Mouse (Mus musculus): ENCODE data around the gene Ccdc184. TPM values are rescaled to one million over a fixed set of nuclear protein-coding genes. Genes with fewer than 3 reads are reported as not detected.
A peak's percentile ranks its signal among the peaks of the same experiment; 100 is the strongest.

The Ccdc184 gene
- total RNA-seq, 4 experiments from 2014 or later = 9.8 to 11.9 (median 10.6) TPM

DNA sequence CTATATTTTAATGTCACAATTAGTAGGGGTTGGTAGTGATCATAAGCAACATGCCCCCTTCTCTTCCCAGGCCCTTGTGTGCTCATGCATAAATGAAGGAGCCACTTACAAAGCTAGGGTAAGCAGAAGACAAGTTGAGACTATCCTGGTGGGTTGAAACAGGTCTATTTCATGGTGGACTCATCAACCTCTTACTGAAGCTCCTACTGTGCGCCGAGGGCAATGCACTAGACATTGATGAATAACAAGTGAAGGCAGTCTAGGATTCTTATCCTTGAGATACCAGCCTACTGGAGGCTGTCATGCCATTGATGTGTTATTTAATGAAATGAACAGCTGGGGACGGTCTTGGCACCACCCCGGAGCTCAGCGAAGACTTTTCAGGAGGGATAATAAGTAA lies 11.7 kb upstream of the Ccdc184 start:
- DNase-seq (ENCODE audit: low spot score in 2 of 2) = no peak

DNA sequence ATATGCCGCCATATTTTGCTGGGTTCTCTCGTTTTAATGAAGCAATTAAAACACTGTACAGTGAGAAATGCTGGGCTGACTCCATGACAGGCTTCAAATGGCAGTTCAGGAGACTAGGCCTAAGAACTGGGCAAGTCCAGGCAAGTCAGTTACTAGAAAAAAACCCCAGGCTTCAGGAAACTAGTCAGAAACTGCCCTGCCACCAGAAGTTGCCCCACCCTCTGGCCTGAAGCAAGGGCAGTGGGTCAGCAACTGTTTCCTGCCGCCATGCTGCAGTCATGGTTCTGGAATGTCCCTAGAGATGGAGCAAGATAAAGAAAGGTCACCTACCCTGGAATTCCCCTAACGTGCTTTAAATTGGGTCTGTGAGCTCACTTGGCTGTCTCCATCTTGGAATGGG lies 11.0 kb upstream of the Ccdc184 start:
- no peak for DNase-seq (ENCODE audit: low spot score in 2 of 2)

DNA sequence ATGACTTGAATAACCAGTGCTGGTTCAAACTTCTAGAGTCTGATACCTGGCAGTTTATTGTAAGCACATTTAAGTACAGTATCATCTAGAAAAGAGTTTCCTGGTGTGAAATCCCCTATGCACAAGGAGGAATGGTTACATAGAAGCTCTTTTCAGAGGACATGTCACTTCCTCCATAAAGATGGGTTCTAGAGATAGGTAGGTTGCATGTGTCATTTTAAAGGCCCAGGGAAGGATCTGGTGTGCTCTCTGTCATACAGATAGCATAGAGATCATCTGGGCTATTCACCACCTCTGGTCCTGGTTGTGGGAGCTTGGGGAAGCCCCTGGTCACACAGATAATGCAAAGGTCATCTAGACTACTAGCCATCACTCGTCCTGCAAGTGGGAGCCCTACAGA lies 9.7 kb upstream of the Ccdc184 start:
- no peak for DNase-seq (ENCODE audit: low spot score in 2 of 2)

DNA sequence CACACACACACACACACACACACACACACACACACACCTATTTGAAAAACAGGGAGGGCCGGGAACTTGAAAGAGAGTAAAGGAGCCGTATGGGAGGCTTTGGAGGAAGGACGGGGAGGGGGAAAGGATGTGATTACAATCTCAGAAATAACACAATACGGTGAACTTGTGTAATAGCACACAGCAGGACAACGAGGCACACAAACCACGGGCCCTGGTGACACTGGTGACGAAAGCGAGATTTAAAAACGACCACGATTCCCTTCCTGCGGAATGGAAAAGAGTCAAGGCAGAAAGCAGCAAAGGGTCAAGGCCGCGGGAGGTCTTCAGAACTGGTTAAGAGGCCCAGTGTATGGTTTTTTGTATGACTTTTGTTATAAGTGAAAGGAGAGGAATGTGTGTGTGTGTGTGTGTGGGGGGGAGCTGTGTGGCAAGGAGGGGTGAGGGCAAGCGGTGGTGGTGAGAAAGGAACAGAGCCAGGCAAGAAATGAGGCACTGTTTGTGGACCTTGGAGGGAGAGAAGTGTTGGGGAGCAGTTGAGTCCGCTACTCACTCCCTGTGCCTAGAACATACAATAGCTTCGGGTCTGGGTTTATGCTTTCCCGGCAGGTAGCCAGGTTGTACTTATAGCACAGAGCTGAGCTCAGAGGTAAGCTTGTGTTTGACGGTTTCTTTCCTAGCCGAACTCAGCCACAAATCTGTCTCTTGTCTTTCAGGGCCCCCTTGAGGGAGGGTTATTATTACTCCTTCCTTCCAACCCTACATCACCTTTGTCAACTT lies 5.7 kb upstream of the Ccdc184 start:
- DNase-seq (ENCODE audit: low spot score in 2 of 2) = no peak

DNA sequence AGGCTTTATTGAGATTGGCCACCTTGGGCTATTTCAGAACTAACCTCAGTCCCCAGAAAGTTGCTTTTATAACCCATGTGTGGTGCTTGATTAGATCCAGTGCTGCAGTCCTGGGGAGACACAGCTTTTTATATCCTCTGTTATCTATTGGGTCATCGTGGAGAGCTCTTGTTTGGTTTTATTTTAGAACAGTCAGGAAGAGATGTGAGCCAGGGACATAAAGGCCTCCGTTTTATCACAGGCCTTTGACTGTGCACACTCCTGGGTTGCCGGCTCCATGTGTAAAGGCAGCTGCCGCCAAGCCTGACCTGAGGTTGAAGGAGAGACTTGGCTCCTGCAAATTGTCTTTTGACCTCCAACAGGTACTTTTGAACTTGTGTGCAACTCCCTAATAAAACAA lies 4.4 kb upstream of the Ccdc184 start:
- DNase-seq (ENCODE audit: low spot score in 2 of 2) = no peak

DNA sequence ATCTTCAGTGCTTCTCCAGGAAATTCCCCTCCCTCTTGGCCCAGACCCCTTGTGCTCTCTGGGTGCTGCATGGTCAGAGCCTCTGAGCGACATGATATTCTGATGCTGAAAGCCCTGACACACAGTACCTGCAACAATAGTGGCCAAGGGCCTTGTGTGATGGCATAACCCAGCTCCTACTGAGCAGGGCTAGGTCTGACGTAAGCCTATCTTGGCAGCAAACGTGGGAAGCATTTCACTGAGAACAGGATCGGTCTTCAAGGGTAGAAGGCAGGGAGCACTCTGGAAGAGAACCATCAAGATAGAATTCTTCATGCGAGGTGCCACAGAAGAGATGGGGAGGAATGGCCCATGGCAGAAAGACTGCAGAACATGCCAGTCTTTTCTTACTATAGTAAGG lies 1.4 kb upstream of the Ccdc184 start, which contains the start of gene Asb8:
TSS of gene Asb8 (minus strand) at position 101 of the 400 bp plus-strand sequence.
- no peak for DNase-seq (ENCODE audit: low spot score in 2 of 2)

DNA sequence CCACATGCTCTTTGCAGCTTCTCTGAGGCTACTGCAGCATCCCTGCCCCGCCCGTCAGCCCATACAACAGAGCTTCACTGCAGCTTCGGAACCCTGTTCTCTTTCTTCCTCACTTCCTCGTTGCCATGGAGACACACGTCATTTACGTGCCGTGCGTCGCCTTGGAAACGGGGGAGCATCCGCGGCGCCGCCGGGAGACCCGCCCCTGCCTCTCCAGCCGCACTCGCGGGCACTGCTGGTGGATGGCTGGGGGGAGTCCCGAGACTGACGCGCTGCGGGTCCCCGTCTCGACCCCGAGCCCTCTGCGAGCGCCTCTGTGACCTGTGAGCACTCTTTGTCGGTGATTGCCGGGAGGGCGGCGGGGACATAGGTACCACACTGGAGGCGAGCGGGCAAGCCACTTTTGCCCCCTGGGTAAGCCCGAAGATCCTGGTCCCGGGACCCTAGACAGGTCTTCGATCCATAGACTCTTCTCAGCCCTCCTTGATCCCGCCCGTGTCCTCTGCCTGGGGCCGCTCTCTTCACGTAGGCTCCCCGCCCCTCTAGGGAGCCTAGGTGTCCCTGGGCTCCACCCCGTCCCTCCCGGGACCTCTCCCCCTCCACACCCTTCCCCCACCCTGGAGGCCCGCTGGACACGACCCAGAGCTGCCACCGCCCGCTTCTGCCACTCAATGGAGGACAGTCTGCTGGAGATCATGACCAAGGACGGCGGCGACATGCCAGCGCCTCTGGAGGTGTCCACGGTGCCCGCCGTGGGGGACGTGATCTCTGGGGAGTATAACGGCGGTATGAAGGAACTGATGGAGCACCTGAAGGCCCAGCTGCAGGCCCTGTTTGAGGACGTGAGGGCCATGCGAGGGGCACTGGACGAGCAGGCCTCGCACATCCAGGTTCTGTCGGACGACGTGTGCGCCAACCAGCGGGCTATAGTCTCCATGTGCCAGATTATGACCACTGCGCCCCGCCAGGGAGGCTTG lies 975 bp downstream of the Ccdc184 start:
- peak; percentile 89 to 90 for DNase-seq (ENCODE audit: low spot score in 2 of 2)

DNA sequence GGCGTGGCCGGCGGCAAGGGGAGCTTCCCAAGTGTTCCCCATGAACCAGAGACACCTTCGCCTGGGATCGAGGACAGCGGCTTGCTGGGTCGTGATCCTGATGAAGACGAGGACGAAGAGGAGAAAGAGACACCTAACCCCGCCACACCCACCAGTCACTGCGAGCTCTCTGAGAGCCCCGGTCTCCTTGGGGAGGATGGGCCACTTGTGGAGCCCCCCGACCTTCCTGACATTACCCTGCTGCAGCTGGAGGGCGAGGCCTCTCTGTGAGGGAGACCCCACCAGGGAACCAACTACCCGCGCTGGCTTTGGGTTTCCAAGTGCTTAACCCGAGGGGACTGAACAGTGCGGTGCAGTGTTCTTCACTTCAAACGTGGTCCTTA lies 1.7 kb downstream of the Ccdc184 start:
- DNase-seq (ENCODE audit: low spot score in 2 of 2) = no peak

DNA sequence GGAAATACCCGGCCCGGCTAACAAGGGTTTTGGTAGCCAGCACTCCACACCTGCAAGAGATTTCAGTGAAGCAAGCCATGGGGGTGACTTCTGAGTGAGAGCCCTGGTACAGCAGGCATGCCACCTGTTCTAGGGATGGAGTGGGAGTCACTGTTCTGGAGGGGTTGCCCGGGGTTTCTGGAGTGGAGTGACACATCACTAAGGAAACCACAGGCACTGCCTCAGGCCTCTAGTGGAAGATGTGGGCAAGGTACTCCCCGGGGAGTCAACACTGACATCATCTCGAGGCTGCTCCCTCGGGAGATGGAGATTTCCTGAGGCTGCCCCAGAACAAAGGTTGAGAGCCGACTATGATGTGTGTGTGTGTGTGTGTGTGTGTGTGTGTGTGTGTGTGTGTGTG lies 3.4 kb downstream of the Ccdc184 start:
- DNase-seq (ENCODE audit: low spot score in 2 of 2) = peak; percentile 58 to 63

DNA sequence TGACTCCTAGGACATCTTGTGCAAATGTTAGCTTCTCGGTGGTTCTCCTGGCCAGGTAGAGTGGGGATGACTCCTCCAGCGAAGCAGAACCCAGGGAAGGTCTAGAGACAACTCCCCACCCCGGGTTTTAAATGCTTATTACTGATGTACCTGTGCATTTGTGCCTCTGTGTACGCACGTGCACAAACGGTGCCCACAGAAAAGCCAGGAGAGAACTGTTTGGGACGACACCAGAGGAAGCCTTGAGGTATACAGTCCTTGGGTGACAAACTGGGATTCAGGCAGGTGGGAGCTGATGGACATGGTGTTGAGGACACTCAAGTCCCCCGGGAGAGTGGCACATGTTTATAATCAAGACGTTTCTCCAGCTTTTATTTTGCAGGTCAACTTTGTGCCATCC lies 4.0 kb downstream of the Ccdc184 start:
- DNase-seq (ENCODE audit: low spot score in 2 of 2) = no peak

DNA sequence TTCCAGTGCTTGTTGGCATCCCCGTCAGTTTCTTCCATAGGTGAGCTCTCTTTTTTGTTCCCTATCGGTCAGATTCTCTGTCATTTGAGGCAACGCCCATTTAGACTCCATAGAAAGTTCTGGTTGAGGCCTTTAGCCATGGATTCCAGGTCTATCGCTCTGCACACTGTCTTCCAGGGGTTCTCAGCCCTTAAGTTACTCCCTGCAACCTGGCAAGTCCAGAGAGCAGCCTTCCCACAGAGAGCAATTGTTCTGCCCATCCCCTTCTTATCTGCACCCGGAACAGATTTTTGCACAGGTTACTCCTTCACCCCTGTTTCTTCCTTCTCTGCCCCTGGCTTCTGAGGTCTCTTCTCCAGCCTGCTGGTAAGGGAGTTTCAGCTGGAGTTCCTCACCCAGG lies 5.2 kb downstream of the Ccdc184 start:
- no peak for DNase-seq (ENCODE audit: low spot score in 2 of 2)

DNA sequence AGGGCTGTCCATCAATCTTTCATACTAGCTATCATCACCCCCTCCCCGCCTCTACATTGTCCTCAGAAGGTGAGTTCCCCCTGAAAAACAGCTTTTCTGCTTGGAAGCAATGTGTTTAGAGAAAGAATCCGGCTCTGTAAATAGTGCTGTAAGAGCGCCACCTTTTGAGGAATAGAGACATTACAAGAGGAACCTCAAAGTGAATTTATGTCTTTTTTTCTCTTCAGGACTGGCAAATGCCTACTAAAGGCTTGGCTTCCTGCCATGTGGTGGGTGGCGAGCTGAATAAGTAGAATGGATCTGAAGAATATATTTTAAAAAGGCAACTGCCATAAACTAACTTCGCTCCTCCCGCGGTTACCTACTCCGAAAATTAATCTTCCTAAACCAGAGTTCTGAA lies 6.9 kb downstream of the Ccdc184 start:
- DNase-seq (ENCODE audit: low spot score in 2 of 2) = peak; percentile 76 to 80

DNA sequence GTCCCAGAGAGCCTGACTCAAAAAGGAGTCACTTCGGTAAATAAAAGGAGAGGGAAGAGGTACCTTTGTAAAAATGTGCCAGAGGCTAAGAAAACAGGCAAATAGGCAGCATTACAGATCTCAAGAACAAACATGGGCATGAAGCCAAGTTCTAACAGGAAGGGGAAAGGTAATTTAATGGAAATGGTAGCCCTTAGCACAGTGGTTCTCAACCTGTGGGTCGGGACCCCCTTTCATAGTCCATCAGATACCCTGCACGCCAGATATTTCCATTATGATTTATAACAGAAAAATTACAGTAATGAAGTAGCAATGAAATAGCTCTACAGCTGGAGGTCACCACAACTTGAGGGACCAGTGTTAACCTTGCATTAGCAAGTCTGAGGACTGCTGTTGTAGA lies 10.4 kb downstream of the Ccdc184 start:
- DNase-seq (ENCODE audit: low spot score in 2 of 2) = no peak

DNA sequence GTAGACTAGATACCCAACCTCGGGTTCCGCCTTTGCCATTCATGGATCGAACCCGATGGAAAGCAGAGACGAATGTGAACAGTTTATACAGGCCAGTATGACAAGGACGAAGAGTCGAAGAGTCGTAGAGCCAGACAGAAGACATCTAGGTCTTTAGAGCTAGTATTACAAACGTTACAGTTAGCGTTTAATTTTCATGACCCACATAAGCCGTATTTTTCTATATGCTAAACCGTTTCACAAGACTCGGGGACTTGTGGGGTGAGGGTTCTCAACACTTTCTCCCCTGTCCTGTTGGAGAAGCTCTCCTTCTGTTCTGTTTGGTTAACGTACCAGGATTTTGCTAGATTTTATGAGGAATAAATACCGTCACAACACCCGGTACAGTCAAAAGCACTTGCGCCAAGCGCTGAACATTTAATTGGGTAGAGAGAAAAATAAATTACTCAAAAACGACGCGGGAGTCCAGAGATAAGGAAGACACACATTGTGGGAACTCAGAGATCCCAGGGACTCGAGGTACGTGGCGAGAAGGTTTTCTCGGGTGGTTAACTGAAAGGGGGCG lies 13.7 kb downstream of the Ccdc184 start:
- DNase-seq (ENCODE audit: low spot score in 2 of 2) = no peak

DNA sequence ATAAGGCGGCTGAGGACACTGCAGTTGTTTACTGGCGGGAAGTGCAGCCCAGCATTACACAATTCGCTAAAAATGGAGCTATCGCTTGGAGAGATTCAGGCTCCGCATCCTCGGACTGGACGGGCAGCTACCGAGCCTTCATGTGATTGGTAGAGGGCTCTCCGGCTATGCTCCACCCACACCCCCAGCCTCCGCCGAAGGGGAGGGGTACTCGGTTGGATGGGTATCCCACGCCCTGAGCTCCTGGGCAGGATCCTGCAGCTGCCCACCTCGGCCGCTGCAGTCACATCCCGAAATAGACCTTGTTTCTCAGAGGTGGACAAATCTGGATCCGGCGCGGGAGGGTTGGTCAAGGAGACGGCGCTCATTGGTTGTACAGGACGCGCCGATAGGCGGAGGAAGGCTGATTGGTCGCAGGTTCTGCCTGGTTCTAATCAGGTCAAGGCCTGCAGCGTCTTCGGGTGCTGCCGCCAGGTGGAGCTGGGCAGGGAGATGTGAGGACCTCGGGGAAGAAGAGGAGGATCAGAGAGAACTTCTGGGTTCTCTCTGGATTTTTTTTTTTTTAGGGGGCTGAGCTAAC lies 14.3 kb downstream of the Ccdc184 start:
- DNase-seq (ENCODE audit: low spot score in 2 of 2) = peak; percentile 90 to 94

DNA sequence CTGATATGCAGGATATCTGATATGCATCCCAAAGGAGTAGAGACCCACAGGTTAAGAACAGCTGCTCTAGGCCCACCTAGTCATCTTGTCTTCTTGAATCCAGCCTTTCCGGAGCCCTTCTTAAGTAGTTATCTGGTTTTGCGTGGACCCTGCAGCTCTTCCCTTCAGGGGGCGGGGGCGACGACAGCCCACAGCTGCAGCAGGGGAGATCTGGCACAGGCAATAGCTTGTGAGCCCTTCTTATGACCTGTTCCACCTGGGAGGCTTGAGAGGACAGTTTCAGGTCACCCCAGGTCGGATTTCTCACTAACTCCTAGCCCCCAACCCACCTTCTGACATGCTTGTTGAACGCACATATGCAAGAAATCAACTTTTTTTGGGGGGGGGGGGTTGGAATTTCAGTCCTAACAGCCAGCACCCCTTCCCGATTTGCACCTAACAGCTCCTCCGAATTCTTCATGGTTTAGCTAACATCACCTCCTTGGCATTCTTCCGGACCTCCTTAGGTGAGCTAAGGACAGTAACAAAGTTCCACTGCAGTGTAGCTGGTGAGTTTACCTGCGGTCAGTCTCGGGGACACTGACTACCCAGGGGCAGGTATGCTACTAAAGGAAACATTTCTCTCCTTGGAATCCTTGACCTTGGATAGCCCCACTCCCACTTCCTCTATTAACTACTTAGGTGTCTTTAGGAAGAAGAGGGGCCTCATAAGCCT lies 15.1 kb downstream of the Ccdc184 start:
- DNase-seq (ENCODE audit: low spot score in 2 of 2) = no peak

DNA sequence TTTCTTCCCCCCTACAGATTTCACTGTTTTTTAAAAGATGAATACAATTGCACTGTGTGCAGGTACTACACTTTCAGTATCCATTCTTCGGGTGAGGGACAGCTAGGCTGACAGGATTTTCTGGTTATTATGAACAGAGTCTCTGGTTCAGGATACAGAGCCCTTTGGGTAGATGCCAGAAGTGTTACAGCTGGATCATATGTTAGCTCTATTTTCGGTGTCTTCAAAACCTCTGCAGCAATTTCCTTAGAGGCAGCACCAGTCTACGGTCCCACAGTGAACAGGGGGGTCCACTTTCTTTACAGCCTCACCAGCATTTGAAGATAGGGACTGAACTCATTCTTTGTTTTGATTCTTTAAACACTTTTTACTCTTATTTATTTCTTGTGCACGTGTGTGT lies 17.5 kb downstream of the Ccdc184 start:
- DNase-seq (ENCODE audit: low spot score in 2 of 2) = no peak

DNA sequence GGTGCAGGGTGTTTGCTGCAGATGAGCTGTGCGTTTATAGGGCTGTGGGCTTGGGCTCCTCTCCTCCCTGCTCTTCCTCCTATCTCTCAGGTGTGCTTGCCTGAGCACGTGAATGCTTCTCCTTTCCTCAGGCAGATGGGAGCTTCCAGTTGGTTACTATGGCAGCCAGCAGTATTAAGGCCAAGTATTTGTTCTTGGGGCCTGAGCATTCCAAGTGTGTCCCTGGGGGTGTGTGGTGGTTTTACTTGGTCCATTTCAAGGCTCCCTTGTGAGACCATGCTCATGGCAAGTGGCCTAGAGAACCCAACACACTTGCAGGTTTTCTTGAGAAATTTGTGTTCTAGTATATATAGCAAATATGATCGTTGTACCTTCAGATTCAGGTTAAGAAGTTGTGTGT lies 28.5 kb downstream of the Ccdc184 start, which contains the start of gene Olfr288:
TSS of gene Olfr288 (minus strand) at position 101 of the 400 bp plus-strand sequence.
- DNase-seq (ENCODE audit: low spot score in 2 of 2) = no peak

DNA sequence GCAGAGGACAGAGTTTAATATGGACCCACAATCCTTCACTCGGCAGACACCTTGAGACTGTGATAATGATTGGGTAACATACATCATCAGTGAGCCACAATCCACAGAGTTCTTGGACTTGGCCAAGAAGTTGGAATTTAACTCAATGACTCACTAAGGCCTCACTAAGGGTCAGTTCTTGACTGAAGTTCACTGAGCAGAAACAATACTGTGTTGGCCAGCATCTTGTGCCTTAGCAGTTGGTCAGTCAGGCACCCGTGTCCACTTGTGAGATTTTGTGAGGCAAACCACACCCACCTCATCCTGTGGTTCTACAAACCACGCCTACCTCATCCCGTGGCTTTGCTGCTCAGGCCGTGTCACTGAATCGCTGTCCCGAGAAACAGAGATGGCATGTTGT lies 42.7 kb downstream of the Ccdc184 start:
- no peak for DNase-seq (ENCODE audit: low spot score in 2 of 2)

DNA sequence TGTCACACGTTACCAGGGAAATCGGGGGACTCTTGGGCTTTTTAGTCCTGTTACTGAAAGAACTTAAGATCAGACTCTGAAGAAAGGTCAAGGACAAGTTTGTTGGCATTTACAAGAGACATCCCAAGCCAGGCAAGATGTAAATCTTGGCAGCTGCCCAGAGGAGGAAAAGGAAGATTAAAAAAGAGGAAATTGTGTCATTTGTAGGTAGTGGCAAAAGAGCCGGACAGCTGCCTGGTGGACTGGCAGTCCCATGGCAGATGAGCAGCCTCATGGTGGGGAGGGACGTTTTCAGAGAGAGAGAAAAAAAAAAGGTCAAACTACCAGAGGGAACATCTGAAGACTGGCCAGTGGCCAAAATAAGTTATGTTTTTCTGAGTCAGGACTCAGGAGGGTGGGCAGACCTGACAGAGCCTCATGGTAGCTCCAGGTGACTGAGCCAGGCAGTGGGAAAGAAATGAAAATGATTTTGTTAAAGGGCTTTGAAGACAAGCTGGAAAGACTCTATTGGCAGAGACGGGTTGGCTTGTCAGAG lies 46.4 kb downstream of the Ccdc184 start:
- no peak for DNase-seq (ENCODE audit: low spot score in 2 of 2)

DNA sequence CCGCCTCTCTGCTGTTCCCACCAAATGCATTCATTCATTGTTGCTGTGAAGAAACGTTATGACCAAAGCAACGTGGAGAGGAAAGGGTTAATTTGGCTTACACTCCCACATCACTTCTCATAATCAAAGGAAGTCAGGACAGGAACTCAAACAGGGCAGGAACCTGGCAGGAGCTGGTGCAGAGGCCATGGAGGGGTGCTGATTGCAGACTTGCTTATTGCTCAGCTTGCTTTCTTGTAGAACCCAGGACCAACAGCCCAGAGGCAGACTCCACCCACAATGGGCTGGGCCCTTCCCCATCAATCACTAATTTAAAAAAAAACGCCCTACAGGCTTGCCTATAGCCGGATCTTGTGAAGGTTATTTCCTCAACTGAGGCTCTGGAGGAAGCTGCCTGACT lies 47.2 kb downstream of the Ccdc184 start:
- DNase-seq (ENCODE audit: low spot score in 2 of 2) = no peak
